Mouse (Mus musculus) liver, adult 10 weeks (tissue): ENCODE results near the gene Fem1a. TPM values are rescaled to one million over a fixed set of nuclear protein-coding genes. Genes with fewer than 3 reads are reported as not detected.

Source experiments
- polyA plus RNA-seq: library from polyadenylated mRNA; stranded (reverse); fragments of 350-450 nt; fragmentation: Illumina TruSeq; extraction: RNeasy Lipid Tissue Mini Kit (QIAGEN cat#74804); gene quantifications from one replicate; pipeline ENCODE4 v1.2.3, GENCODE M21; 2014; ENCODE audit warnings: low read depth, low replicate concordance

Gene Fem1a
- 2.0 TPM for polyA plus RNA-seq

DNA sequence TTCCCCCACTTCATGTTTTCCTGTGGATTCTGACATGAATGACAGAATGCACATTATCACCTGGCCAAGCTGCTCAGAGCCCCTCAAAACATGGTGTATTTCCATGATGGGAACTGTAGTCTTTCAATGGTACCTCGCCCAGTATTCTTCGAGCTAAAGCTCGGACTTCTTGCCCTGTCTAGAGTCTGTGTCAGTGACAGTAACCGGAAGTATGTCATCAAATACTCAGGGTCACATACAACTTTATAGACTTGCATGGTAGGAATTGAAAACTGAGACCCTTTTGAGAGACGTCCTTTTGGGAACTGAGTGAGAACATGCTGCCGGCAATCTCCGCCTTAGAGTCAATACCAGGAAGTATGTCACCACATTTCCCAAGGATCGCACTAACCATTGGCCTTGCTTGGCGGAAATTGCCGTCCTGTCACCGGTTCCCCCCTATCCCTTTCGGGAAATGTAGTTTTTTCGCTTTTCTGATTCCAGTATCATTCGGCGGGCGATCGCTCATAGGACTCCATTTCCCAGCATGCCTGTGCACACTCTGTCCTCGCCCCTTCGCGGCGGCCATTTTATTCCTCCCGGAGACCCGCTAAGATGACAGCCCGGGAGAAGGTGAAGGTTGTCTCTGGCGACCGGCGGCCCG lies at the start of gene Fem1a:
TSS of gene Fem1a (plus strand) at position 572 of the 643 bp plus-strand sequence.

DNA sequence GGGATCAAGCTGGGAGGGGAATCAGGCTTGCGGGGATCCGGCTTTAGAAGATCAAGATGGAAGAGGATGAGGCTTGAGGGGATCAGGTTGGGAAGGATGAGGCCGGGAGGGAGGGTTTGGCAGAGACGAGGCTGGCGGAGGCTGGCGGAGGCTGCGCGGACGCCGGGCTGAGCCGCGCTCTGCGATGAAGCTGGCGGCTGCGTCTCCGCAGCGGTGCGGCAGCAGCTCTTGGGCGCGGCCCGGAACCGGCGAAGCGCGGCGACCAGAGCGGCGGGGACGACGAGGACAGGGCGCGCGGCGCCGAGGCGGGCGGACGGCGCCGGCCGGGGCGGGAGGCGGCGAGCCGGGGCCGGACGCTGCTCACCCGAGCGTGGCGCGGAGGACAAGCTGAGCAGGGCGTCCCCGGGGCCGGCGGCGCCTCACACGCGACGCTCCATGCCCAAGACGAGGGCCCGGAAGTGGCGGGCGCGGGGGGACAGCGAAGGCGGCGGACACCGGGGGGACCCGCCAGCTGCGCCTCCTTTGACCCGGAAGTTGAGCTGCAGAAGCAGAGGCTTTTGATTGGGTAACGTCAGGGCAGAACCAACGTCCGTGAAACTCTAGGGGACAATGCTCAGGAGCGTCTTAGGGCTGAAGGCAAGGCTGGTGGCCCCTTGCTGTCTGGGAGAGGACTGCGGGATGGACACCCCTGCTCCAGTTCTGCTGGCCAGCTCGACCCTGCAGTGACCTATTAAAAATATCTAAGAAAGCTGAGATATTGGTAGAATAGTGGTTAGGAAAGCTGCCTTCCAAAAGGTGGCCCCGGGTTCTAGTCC lies 38.0 kb upstream of the Fem1a start, which contains the start of gene Dpp9:
TSS of gene Dpp9 (minus strand) at position 529 of the 815 bp plus-strand sequence.

DNA sequence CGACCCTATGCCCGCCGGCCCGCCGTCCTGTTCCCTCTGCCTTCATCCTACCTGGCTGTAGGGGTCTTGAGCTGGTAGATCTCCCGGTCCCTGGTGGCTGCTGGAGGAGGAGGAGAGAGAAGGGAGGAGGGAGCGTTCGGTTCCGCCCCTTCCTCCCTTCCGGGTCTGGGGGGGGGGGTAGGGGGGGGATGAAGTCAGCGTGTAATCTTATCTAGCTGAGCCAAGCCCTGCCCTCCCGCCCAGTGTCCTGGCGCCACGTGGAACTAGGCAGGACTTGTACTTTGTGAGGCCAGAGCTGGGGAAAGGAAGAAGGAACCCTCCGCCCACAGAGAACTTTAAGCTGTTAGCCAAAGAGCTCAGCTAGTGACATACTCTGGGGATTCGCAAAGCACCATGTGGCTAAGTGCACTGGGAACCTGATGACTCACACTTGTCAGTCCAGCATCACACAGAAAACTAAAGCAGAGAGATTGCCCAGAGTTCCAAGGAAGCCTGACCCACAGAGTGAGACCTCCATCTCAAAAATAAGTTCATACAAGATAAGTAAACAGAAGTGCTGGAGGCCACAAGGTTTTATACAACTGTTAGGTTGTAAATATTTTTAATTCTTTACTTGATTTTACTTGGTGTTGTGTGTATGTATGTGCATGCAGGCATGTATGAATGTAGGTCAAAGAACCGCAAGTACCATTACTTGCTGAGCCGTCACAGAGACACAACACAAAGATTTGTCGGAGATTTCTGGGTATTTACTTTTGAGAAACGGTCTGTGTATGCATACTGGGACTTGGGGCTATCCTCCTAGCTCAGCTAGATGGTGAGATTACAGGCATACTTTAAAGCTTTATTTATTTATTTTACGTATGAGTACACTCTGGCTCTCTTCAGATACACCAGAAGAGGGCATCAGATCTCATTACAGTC lies 20.3 kb downstream of the Fem1a start, which contains the start of gene Ticam1:
TSS of gene Ticam1 (minus strand) at position 144 of the 924 bp plus-strand sequence.

DNA sequence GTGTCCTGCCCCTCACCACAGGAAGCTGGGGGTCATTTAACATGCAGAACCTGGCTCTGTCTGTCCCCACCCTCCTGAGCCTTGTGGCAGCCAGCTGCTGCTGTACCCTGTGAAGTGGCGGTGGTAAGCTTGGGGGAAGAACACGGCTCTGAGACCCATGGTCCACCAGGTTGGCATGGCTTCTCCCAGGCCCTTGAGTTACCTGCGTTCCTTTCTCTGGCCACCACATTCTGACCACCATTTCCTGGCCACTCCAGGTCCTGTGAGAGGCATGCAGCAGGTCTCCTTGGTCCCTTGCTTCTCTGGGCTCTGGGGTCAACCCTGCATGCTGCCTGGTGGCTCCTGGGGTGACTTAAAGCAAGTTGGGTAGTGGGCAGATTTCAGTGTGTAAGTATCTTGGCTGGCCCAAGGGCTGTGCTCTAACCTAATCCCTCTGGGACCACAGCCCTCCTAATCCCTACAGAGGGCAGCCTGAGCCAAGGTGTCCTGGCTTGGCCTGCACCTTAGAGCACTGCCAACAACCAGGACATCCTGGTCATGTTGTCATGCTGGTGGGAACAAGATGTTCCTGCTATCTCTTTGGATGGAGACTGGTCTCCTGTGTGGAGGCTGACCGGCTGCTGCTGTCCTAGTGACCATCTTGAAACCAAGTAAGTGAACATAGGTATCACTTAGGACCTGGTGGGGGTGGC lies 36.1 kb downstream of the Fem1a start, which contains the start of gene Plin3:
TSS of gene Plin3 (minus strand) at position 343 of the 692 bp plus-strand sequence.

DNA sequence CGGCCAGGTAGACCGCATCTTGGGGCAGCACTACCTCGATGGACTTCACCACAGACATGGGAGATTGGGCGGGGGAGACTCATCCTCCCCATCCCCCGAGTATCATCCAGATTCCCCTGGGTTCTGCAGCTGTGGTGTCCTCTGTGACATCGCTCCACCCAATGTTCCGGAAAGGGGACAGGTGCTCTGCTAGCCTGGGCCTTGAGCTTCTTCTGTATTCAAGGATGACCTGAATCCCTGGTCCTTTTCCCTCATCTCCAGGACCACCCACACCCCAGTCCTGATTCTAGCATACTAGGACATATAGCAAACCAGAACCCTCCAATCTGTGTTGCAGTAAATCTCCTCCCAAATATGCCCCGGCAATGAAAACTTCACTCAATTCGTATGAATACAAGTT lies 43.6 kb downstream of the Fem1a start, which contains the start of gene Arrdc5:
TSS of gene Arrdc5 (minus strand) at position 101 of the 400 bp plus-strand sequence.

DNA sequence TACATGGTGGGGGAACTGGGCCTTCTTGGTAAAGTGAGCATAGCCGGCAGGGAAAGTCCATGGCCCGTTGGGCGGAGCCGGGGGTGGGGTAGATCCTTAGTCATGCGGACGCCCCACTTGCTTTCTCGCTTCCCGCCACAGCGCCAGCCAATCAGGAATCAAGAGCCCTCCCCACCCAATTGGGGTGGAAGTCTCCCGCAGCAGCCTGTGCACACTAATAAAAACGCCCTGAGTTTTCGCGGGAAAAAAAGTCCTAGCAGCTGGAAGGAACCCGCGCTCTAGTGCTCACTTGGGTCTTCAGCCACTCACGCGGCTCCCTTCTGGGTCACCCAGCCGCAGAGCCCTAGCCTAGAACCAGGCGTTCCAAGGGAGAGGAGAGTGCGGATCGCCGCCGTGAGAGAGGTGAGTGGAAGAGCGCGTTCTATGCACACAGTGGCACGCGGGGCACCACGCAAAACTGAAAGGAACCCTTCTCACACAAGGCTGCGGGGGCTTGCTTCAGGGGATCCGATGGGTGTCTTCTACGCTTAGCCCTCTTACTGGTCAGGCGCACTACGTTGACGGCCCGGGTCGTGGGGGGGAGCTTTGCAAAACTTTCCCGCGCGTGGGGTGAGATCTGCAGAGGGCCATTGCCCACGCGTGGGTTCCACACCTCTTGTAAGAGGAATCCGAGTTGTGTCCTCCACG lies 46.7 kb downstream of the Fem1a start, which contains the start of gene Uhrf1:
TSS of gene Uhrf1 (plus strand) at position 162 of the 687 bp plus-strand sequence.

Other genes with a start within 250 kb of the Fem1a start
- 0.42 TPM for gene Sh3gl1, start 220.2 kb upstream of the Fem1a start, polyA plus RNA-seq
- gene Chaf1a, start 216.4 kb upstream of the Fem1a start, polyA plus RNA-seq, result 0.13 TPM
- 15.0 TPM for gene Ubxn6, start 181.8 kb upstream of the Fem1a start, polyA plus RNA-seq
- gene Hdgfl2, start 177.2 kb upstream of the Fem1a start, polyA plus RNA-seq, result 4.5 TPM
- 0.24 TPM for gene Plin4, start 147.0 kb upstream of the Fem1a start, polyA plus RNA-seq
- gene Plin5, start 139.2 kb upstream of the Fem1a start, polyA plus RNA-seq, result 8.7 TPM
- 5.9 TPM for gene Lrg1, start 134.8 kb upstream of the Fem1a start, polyA plus RNA-seq
- not detected for gene Sema6b, start 116.5 kb upstream of the Fem1a start, polyA plus RNA-seq
- 7.9 TPM for gene Tnfaip8l1, start 94.3 kb upstream of the Fem1a start, polyA plus RNA-seq
- gene Mydgf, start 72.9 kb upstream of the Fem1a start, polyA plus RNA-seq, result 15.3 TPM
- gene Dpp9, start 37.9 kb upstream of the Fem1a start, polyA plus RNA-seq, result 1.1 TPM
- 0.61 TPM for gene Ticam1, start 20.0 kb downstream of the Fem1a start, polyA plus RNA-seq
- gene Plin3, start 36.1 kb downstream of the Fem1a start, polyA plus RNA-seq, result 6.8 TPM
- not detected for gene Arrdc5, start 43.5 kb downstream of the Fem1a start, polyA plus RNA-seq
- not detected for gene Uhrf1, start 46.5 kb downstream of the Fem1a start, polyA plus RNA-seq
- gene Kdm4b, start 69.3 kb downstream of the Fem1a start, polyA plus RNA-seq, result 0.64 TPM
- gene Ptprs, start 219.7 kb downstream of the Fem1a start, polyA plus RNA-seq, result 0.08 TPM